Mouse (Mus musculus): ENCODE measurements at regions not wholly inside any gene's neighbourhood (a gene's known extent, or its start where the extent isn't known, plus 50 kb on each side); places are given as distances from the start of the nearest gene placed in this dataset.
A peak's percentile ranks its signal among the peaks of the same experiment; 100 is the strongest.

DNA sequence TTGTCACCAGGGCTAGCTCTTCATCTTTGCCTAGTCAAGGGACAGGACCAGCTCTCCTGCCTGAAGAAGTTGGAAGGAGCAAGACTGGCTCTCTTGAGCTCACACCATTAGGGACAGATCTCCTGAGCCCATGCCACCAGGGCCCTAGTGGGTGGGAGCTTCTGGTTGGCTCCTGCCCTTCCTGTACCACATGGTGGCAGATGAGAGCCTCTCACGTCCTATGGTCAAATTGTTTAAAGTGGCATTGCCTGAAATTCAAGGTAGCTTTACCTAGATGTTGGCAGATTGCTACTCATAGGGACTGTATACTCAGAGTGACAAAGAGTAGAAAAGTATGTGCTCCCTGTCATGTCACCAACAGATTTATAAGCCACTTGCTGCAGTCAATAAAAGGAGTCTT lies 134.6 kb upstream of the Rpl34 start:
- Histone ChIP-seq H3K4me1 (replicated peaks) (no peaks in the 10 kb centered on the region), H3K9ac (no peak overlapping the region), H3K36me3 (no peaks in the 10 kb centered on the region), H3K4me3 (replicated peaks) (no peak overlapping the region), H3K4me2 (replicated peaks) (no peak overlapping the region), H3K9me3 (no peaks in the 10 kb centered on the region), H3K27me3 (replicated peaks) (no peaks in the 10 kb centered on the region), H3K27ac (no peak overlapping the region)
- 79% methylated on average over 1 of the region's 1 CpGs for WGBS
- ATAC-seq, result no peak

DNA sequence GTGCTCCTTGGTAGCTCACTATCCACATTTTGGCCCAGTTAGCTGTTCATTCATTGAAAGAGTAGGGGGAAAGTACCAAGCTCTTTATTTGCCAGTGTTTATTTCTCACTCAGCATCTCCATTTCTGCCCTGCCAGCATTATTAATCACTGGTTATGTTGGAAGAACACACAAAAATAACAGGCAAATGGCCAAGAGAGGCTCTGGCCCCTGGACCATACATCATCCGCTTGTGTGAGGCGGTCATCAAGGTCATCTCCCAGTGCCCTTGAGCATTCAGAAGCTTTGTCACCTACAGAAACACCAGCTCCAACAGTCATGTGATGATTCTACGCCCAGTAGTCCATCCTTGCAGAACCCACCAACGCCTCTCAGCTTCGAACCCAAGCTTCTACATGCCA lies 133.2 kb upstream of the Rpl34 start:
- 90% methylated on average over 5 of the region's 5 CpGs for WGBS
- no peak overlapping the region for H3K4me2 ChIP-seq (replicated peaks)
- no peaks in the 10 kb centered on the region for H3K36me3 ChIP-seq
- H3K27ac ChIP-seq, result no peak overlapping the region
- no peaks in the 10 kb centered on the region for H3K4me1 ChIP-seq (replicated peaks)
- no peaks in the 10 kb centered on the region for H3K27me3 ChIP-seq (replicated peaks)
- no peak for ATAC-seq
- H3K9ac ChIP-seq, result no peak overlapping the region
- no peaks in the 10 kb centered on the region for H3K9me3 ChIP-seq
- H3K4me3 ChIP-seq (replicated peaks), result no peak overlapping the region

DNA sequence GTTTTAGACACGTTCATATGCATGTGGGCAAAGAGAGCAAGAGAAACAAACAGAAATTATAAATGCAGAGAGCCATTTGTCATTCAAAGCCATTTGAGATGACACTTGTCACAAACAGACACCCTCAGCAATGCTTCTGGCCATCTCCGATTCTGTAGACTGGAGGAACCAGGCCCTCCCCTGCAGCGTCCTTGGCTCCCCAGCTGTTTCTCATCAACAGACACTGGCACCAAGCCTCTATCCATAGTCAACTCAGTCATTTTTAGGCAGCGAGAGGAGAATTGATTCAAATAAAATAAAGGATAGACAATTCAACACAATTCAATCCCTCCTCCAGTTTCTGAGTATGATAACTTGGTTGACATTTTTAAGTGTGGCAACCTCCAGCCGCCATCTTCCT lies 130.1 kb upstream of the Rpl34 start:
- Histone ChIP-seq H3K9me3 (no peaks in the 10 kb centered on the region), H3K27me3 (replicated peaks) (no peaks in the 10 kb centered on the region), H3K4me1 (replicated peaks) (no peaks in the 10 kb centered on the region), H3K27ac (no peak overlapping the region), H3K4me3 (replicated peaks) (no peak overlapping the region), H3K36me3 (no peaks in the 10 kb centered on the region), H3K9ac (no peak overlapping the region), H3K4me2 (replicated peaks) (no peak overlapping the region)
- WGBS, result 86% methylated on average over 5 of the region's 5 CpGs
- ATAC-seq, result no peak

DNA sequence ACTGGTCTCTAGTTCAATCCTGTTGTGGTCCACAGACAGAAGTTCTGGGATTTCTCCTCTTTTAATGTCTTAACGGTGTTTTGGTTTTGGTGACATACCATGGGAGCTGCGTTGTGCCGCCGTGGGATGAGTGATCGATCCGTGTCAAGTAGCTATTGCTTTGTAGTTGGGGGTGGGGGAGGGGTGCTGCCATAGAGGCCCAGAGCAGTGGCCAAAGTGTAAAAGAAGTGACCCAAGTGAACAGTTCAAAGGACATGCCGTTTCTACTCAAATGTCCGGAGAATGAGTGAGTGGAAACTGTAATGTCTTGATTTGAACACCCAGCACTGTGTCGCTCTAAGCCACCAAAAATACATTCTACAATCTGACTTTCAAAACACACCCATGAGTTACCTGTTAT lies 123.7 kb upstream of the Rpl34 start:
- Histone ChIP-seq H3K4me2 (replicated peaks) (no peak overlapping the region), H3K4me1 (replicated peaks) (no peaks in the 10 kb centered on the region), H3K9ac (no peak overlapping the region), H3K27me3 (replicated peaks) (no peaks in the 10 kb centered on the region), H3K36me3 (no peaks in the 10 kb centered on the region), H3K9me3 (no peaks in the 10 kb centered on the region), H3K27ac (no peak overlapping the region), H3K4me3 (replicated peaks) (no peak overlapping the region)
- ATAC-seq, result no peak
- 76% methylated on average over 9 of the region's 9 CpGs for WGBS

DNA sequence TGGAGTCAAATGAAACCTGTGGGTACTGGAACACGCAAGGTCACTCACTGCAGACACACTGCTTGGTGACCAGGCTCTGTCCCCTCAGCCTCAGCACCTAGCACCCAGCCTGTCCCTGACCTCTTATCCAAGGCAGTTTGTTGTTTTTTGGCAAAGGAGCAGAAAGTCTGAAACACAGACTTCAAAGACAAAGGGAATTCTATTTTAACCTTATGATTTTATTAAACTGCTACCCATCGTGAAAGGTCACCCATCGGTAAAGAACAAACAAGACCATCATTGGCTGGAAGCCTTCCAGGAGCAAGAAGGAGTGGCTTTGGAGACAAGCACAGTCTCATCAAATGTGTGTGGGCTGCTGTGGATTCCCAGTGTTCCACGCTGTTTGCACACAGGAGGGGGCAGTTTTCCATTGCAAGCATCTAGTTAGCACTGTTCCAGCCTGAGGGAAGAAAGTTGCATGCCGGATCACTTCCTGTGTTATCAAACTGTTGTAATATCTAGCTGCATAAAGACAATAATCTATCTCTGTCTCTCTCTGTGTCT lies 120.6 kb upstream of the Rpl34 start:
- H3K27ac ChIP-seq, result no peak overlapping the region
- H3K36me3 ChIP-seq, result no peaks in the 10 kb centered on the region
- no peak overlapping the region for H3K9ac ChIP-seq
- 53% methylated on average over 5 of the region's 5 CpGs for WGBS
- no peak overlapping the region for H3K4me2 ChIP-seq (replicated peaks)
- no peaks in the 10 kb centered on the region for H3K9me3 ChIP-seq
- no peaks in the 10 kb centered on the region for H3K27me3 ChIP-seq (replicated peaks)
- no peaks in the 10 kb centered on the region for H3K4me1 ChIP-seq (replicated peaks)
- H3K4me3 ChIP-seq (replicated peaks), result no peak overlapping the region
- no peak for ATAC-seq

DNA sequence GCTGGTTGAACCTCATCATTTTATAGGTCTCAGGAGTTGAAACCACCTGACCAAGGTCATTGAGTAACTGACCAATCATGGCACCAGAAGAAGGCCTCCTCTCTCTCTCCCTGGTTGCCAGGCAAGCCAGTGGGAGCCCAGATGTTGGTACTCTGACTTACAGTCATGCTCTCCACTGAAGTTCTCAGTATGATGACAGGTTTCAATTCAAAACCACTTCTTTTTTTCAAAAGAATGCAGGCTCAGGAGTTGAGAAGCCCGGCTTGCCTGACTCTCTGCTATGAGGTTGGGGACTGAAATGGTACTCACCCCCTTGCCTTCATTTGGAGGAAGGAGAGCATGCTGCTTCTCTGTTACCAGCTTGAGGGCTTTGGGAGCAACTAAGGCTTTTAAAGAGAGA lies 111.6 kb upstream of the Rpl34 start:
- H3K27me3 ChIP-seq (replicated peaks), result no peaks in the 10 kb centered on the region
- no peak overlapping the region for H3K27ac ChIP-seq
- ATAC-seq, result no peak
- no peak overlapping the region for H3K4me3 ChIP-seq (replicated peaks)
- H3K4me1 ChIP-seq (replicated peaks), result no peaks in the 10 kb centered on the region
- H3K36me3 ChIP-seq, result no peaks in the 10 kb centered on the region
- no peak overlapping the region for H3K4me2 ChIP-seq (replicated peaks)
- H3K9ac ChIP-seq, result no peak overlapping the region
- no peaks in the 10 kb centered on the region for H3K9me3 ChIP-seq
- 78% methylated on average over 1 of the region's 1 CpGs for WGBS

DNA sequence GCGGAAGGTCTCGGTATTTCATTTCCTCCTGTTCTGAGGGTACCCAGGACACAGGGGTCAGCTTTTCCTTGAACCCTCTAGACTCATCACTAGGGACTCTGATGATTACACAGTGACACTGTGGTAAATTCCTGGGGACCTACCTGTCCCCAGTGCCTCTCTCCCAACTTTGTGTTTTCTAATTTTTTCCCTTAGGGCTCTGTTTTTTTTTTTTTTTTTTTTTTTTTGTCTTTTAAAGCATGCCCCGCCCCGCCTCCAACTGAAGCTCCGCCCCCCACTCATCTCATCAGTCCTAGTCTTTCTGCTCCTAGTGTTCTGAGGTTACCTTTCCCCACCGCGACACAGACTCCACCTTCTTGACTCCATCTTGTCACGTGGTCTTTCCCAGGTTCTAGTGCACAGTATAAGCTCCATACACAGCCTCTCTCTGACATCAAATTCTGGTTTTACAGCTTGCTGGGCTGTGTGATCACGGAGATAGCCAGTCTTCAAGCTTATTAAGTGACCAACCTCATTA lies 109.8 kb upstream of the Rpl34 start:
- H3K9me3 ChIP-seq, result no peaks in the 10 kb centered on the region
- H3K27ac ChIP-seq, result no peak overlapping the region
- no peak overlapping the region for H3K9ac ChIP-seq
- no peak for ATAC-seq
- 81% methylated on average over 9 of the region's 9 CpGs for WGBS
- no peak overlapping the region for H3K4me3 ChIP-seq (replicated peaks)
- no peak overlapping the region for H3K4me2 ChIP-seq (replicated peaks)
- no peaks in the 10 kb centered on the region for H3K4me1 ChIP-seq (replicated peaks)
- no peaks in the 10 kb centered on the region for H3K36me3 ChIP-seq
- no peaks in the 10 kb centered on the region for H3K27me3 ChIP-seq (replicated peaks)

DNA sequence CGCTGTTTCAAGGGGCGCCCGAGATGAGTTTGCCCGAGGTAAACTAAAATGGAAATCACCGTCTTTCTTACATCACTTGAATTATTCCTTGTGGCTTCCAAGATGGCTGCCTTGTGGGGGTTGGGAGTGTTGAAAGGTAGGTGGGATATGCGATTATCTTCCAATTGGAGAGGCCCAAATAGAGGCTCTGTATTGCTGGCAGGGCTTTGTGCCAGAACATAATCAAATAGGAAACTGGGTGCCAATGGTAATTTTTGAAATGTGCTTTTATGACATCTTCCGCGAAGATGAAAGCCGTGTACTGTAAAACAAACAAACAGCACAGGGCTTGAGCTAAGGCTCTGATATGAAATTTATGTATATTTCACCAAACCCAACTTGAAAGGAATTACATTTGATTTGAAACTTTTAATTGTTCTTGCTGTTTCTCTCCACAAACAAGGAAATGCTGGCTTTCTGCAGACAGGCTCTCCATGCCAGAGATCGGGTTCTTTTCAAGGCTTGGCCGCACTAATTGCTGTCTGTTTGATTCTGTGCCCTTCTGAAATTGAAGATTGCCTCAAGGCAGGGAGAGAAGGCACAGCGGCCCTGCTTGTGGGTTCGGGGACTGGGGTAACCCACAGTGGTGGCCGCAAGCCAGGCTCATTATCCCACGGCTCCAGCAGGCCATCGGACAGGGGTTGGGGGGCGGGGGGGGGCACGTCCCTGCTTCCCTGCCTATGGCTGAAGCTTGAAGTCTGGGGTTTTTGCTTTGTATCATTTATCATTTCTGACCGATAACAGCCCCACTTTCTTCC lies 108.6 kb upstream of the Rpl34 start:
- H3K9ac ChIP-seq, result no peak overlapping the region
- no peak for ATAC-seq
- H3K27ac ChIP-seq, result no peak overlapping the region
- H3K27me3 ChIP-seq (replicated peaks), result no peaks in the 10 kb centered on the region
- no peaks in the 10 kb centered on the region for H3K9me3 ChIP-seq
- no peaks in the 10 kb centered on the region for H3K36me3 ChIP-seq
- H3K4me1 ChIP-seq (replicated peaks), result no peaks in the 10 kb centered on the region
- H3K4me2 ChIP-seq (replicated peaks), result no peak overlapping the region
- H3K4me3 ChIP-seq (replicated peaks), result no peak overlapping the region
- 80% methylated on average over 19 of the region's 19 CpGs for WGBS

DNA sequence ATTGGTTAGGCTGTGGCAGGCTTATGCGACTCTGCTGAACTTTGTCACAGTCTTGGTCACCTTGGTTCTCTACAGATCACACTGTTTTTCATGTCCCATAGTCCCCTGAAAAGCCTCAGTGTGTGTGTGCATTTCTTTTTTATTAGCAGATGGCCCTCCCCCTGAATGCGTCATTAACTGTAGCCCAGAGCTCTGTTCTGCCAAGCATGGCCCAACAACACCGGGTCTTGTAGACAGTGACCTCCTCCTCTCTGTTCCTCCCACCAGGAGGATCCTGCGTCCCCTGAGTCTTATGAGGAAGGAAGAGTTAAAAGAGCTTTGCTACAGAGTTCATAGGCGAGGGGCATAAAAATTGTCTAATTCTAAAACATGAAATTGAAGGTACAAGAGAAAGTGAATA lies 103.5 kb upstream of the Rpl34 start:
- Histone ChIP-seq H3K36me3 (no peaks in the 10 kb centered on the region), H3K27ac (peak overlapping the region; percentile 45), H3K9ac (no peak overlapping the region), H3K9me3 (no peaks in the 10 kb centered on the region), H3K4me3 (replicated peaks) (no peak overlapping the region), H3K4me1 (replicated peaks) (no peaks in the 10 kb centered on the region), H3K4me2 (replicated peaks) (no peak overlapping the region), H3K27me3 (replicated peaks) (no peaks in the 10 kb centered on the region)
- ATAC-seq, result peak; percentile 48
- 75% methylated on average over 5 of the region's 5 CpGs for WGBS

DNA sequence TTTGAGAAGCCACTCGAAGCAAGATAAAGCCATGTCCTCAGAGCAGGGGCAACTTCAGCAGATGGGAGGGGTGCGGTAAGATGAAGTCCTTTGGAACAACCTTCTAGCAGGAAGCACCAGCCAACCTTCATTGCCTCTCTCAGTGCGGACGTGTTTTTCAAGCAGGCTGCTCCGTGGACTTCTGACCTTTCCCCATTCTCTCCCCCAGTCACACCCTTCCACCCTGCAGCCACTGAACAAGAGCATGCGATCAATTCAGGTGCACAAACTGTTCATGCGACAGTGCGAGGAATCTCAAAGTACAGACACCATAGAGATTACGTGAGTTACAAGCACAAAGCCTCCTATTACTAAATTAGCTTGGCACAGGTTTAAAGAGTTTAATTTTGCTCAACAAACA lies 102.9 kb upstream of the Rpl34 start:
- Histone ChIP-seq H3K9me3 (no peaks in the 10 kb centered on the region), H3K27me3 (replicated peaks) (no peaks in the 10 kb centered on the region), H3K36me3 (no peaks in the 10 kb centered on the region), H3K9ac (no peak overlapping the region), H3K27ac (peak overlapping the region; percentile 45), H3K4me2 (replicated peaks) (no peak overlapping the region), H3K4me1 (replicated peaks) (no peaks in the 10 kb centered on the region), H3K4me3 (replicated peaks) (no peak overlapping the region)
- WGBS, result 43% methylated on average over 9 of the region's 9 CpGs
- ATAC-seq, result peak; percentile 99

DNA sequence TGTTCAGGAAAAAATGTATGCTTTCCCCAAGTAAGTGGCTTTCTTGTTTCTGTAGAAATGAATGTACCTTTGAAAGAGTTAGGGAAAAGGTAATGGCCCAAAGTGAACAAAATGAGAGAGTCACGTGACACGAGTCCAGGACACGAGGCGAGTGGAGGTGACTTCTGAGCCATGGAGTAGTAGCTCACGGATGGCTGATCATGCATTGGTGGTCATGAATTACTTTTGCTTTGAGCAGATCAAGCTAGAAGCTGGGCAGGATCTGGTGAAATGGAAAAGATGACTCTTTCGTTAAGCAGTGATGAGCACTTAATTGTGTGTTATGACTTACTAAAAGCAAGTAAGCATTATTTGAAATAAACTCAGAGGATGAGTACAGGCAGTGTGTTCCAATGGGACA lies 101.6 kb upstream of the Rpl34 start:
- H3K4me1 ChIP-seq (replicated peaks), result no peaks in the 10 kb centered on the region
- H3K27ac ChIP-seq, result no peak overlapping the region
- no peaks in the 10 kb centered on the region for H3K9me3 ChIP-seq
- 90% methylated on average over 6 of the region's 6 CpGs for WGBS
- H3K9ac ChIP-seq, result no peak overlapping the region
- H3K4me2 ChIP-seq (replicated peaks), result no peak overlapping the region
- no peak for ATAC-seq
- no peaks in the 10 kb centered on the region for H3K27me3 ChIP-seq (replicated peaks)
- H3K36me3 ChIP-seq, result no peaks in the 10 kb centered on the region
- no peak overlapping the region for H3K4me3 ChIP-seq (replicated peaks)

DNA sequence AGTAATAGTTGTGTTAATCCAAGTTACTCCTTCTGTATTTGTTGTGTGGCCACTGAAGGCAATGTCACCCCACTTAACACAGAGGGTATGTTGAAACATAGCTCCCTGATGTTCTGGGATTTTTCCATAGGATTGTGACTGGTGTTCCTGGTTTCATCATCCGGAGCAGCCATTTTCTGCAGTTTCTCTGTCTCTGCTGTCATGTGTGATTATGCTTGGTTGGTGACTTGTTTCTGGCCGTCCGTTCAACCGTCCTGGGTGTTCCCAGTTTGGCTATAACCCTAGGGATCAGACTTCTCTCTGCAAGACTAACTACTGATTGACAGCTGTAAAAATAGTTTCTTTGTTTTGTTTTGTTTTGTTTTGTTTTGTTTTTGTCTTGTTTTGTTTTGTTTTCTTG lies 98.1 kb upstream of the Rpl34 start:
- H3K4me2 ChIP-seq (replicated peaks), result no peak overlapping the region
- no peaks in the 10 kb centered on the region for H3K36me3 ChIP-seq
- H3K9ac ChIP-seq, result no peak overlapping the region

DNA sequence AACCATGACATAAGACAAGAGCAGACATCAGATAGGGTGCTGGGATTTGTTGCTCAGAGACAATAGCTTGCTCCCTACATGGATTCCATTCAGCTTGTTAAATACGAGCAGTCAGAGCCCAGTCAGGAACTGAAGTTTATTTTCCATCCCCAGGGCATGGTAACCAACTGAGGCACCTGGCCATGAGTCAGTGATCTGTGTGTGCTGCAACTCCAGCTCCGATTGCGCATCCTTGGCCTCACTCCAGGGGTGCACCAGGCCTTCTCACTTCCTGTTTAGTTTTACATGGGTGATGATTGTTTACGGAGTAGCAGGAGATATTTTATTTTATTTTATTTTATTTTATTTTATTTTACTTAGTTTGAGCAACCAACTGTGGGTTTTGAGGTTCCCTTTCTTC lies 97.7 kb upstream of the Rpl34 start:
- H3K9ac ChIP-seq, result no peak overlapping the region
- H3K4me2 ChIP-seq (replicated peaks), result no peak overlapping the region
- no peaks in the 10 kb centered on the region for H3K9me3 ChIP-seq
- no peak overlapping the region for H3K4me3 ChIP-seq (replicated peaks)
- no peaks in the 10 kb centered on the region for H3K36me3 ChIP-seq
- no peaks in the 10 kb centered on the region for H3K4me1 ChIP-seq (replicated peaks)
- ATAC-seq, result no peak
- H3K27me3 ChIP-seq (replicated peaks), result no peaks in the 10 kb centered on the region
- 66% methylated on average over 4 of the region's 4 CpGs for WGBS
- H3K27ac ChIP-seq, result no peak overlapping the region

More for the DNA sequence above, 98.1 kb upstream of the Rpl34 start:
- H3K27ac ChIP-seq, result no peak overlapping the region
- H3K4me3 ChIP-seq (replicated peaks), result no peak overlapping the region
- no peaks in the 10 kb centered on the region for H3K9me3 ChIP-seq
- H3K4me1 ChIP-seq (replicated peaks), result no peaks in the 10 kb centered on the region
- no peak for ATAC-seq
- H3K27me3 ChIP-seq (replicated peaks), result no peaks in the 10 kb centered on the region
- 85% methylated on average over 4 of the region's 4 CpGs for WGBS
